Mouse (Mus musculus) cerebellum, adult 2 months (tissue): ENCODE results near the gene Ufd1.
A peak's percentile ranks its signal among the peaks of the same experiment; 100 is the strongest.

Experiments
- CTCF ChIP-seq: fragments of 200-500 bp; IDR thresholded peaks from 2 replicates; pipeline ENCODE4 v1.5.1; 2011; ENCODE audit warnings: low read depth, mild to moderate bottlenecking, control low read depth, low read length, moderate library complexity, borderline replicate concordance; ENCODE audit not compliant: insufficient read depth
- POLR2A ChIP-seq: fragments of 200-500 bp; IDR thresholded peaks from 2 replicates; pipeline ENCODE4 v1.6.1; 2011; ENCODE audit warnings: low read length, control low read depth, borderline replicate concordance; ENCODE audit not compliant: insufficient read depth

- TF ChIP-seq POLR2A (no peak), CTCF (peak; percentile 74)
Observed at GRCm38 (mm10) chr16:18798841-18799240, 12.7 kb upstream of the Ufd1 start.
